Mouse (Mus musculus): Measurements from ENCODE around the gene Ctbp2. TPM values are rescaled to one million over a fixed set of nuclear protein-coding genes. Genes with fewer than 3 reads are reported as not detected.
A peak's percentile ranks its signal among the peaks of the same experiment; 100 is the strongest.

The Ctbp2 gene
- polyA plus RNA-seq, 1 experiment from 2014 or later: 75.4 TPM

- no peaks in the 10 kb centered on the region for H3K27me3 ChIP-seq (ENCODE audit: control insufficient read depth, insufficient read depth, low read depth, low read length)
- H3K9ac ChIP-seq (ENCODE audit: low read length): no peak overlapping the region
- no peak for ATAC-seq (ENCODE audit: low read depth)
- 0 out of 2 replicates have a peak overlapping the region, but pooled peaks have one; percentile 14 for H3K27ac ChIP-seq (ENCODE audit: low read length)
- H3K9me3 ChIP-seq (ENCODE audit: control insufficient read depth, low read length): no peaks in the 10 kb centered on the region
- no peaks in the 10 kb centered on the region for H3K36me3 ChIP-seq (ENCODE audit: control insufficient read depth, insufficient read depth, low read length)
- no peak overlapping the region for H3K4me3 ChIP-seq (ENCODE audit: low read length)
- H3K4me1 ChIP-seq (replicated peaks; ENCODE audit: control insufficient read depth, insufficient read depth, low read length): peaks cover 59% of the 10 kb centered on the region
- 35% methylated on average over 4 of the region's 4 CpGs for WGBS
- H3K4me2 ChIP-seq (ENCODE audit: low read depth, low read length): no peak overlapping the region
Observed at GRCm38 (mm10) chr7:133044721-133045120, 79.4 kb downstream of the Ctbp2 start.

GRCm38 (mm10) chr7:133041784-133042183 is 82.4 kb downstream of the Ctbp2 start:
- Histone ChIP-seq H3K4me2 (ENCODE audit: low read depth, low read length) (peak overlapping the region; percentile 24), H3K4me1 (replicated peaks; ENCODE audit: control insufficient read depth, insufficient read depth, low read length) (peaks cover 63% of the 10 kb centered on the region), H3K36me3 (ENCODE audit: control insufficient read depth, insufficient read depth, low read length) (no peaks in the 10 kb centered on the region), H3K4me3 (ENCODE audit: low read length) (no peak overlapping the region), H3K9ac (ENCODE audit: low read length) (no peak overlapping the region), H3K27ac (ENCODE audit: low read length) (peak overlapping the region; percentile 92), H3K27me3 (ENCODE audit: control insufficient read depth, insufficient read depth, low read depth, low read length) (no peaks in the 10 kb centered on the region), H3K9me3 (ENCODE audit: control insufficient read depth, low read length) (no peaks in the 10 kb centered on the region)
- 55% methylated on average over 3 of the region's 3 CpGs for WGBS
- ATAC-seq (ENCODE audit: low read depth): peak; percentile 89

- no peaks in the 10 kb centered on the region for H3K36me3 ChIP-seq (ENCODE audit: control insufficient read depth, insufficient read depth, low read length)
- H3K4me3 ChIP-seq (ENCODE audit: low read length): no peak overlapping the region
- peaks cover 67% of the 10 kb centered on the region for H3K4me1 ChIP-seq (replicated peaks; ENCODE audit: control insufficient read depth, insufficient read depth, low read length)
- H3K4me2 ChIP-seq (ENCODE audit: low read depth, low read length): peak overlapping the region; percentile 24
- no peak overlapping the region for H3K9ac ChIP-seq (ENCODE audit: low read length)
- ATAC-seq (ENCODE audit: low read depth): peak; percentile 35; the same call in 1 of the 2 replicates
- WGBS: 43% methylated on average over 3 of the region's 3 CpGs
- H3K27ac ChIP-seq (ENCODE audit: low read length): peak overlapping the region; percentile 92
- no peaks in the 10 kb centered on the region for H3K9me3 ChIP-seq (ENCODE audit: control insufficient read depth, low read length)
- H3K27me3 ChIP-seq (ENCODE audit: control insufficient read depth, insufficient read depth, low read depth, low read length): no peaks in the 10 kb centered on the region
Observed at GRCm38 (mm10) chr7:133040688-133041345, 83.3 kb downstream of the Ctbp2 start.

GRCm38 (mm10) chr7:133039556-133040255 is 84.4 kb downstream of the Ctbp2 start:
- Histone ChIP-seq H3K4me2 (ENCODE audit: low read depth, low read length) (no peak overlapping the region), H3K4me1 (replicated peaks; ENCODE audit: control insufficient read depth, insufficient read depth, low read length) (peaks cover 58% of the 10 kb centered on the region)
- 78% methylated on average over 3 of the region's 3 CpGs for WGBS

GRCm38 (mm10) chr7:133037618-133038017 is 86.5 kb downstream of the Ctbp2 start:
- ATAC-seq (ENCODE audit: low read depth): no peak
- no peak overlapping the region for H3K9ac ChIP-seq (ENCODE audit: low read length)
- no peaks in the 10 kb centered on the region for H3K36me3 ChIP-seq (ENCODE audit: control insufficient read depth, insufficient read depth, low read length)
- 41% methylated on average over 4 of the region's 4 CpGs for WGBS
- no peaks in the 10 kb centered on the region for H3K9me3 ChIP-seq (ENCODE audit: control insufficient read depth, low read length)
- H3K4me1 ChIP-seq (replicated peaks; ENCODE audit: control insufficient read depth, insufficient read depth, low read length): peaks cover 66% of the 10 kb centered on the region
- H3K27ac ChIP-seq (ENCODE audit: low read length): peak overlapping the region; percentile 79
- H3K4me2 ChIP-seq (ENCODE audit: low read depth, low read length): peak overlapping the region; percentile 17; the same call in 1 of the 2 replicates
- H3K4me3 ChIP-seq (ENCODE audit: low read length): no peak overlapping the region
- no peaks in the 10 kb centered on the region for H3K27me3 ChIP-seq (ENCODE audit: control insufficient read depth, insufficient read depth, low read depth, low read length)

More at GRCm38 (mm10) chr7:133039556-133040255, 84.4 kb downstream of the Ctbp2 start:
- Histone ChIP-seq H3K9ac (ENCODE audit: low read length) (no peak overlapping the region), H3K36me3 (ENCODE audit: control insufficient read depth, insufficient read depth, low read length) (no peaks in the 10 kb centered on the region), H3K4me3 (ENCODE audit: low read length) (no peak overlapping the region), H3K27me3 (ENCODE audit: control insufficient read depth, insufficient read depth, low read depth, low read length) (no peaks in the 10 kb centered on the region), H3K27ac (ENCODE audit: low read length) (peak overlapping the region; percentile 92), H3K9me3 (ENCODE audit: control insufficient read depth, low read length) (no peaks in the 10 kb centered on the region)
- ATAC-seq (ENCODE audit: low read depth): no peak

GRCm38 (mm10) chr7:133037217-133037616 is 86.9 kb downstream of the Ctbp2 start:
- Histone ChIP-seq H3K9me3 (ENCODE audit: control insufficient read depth, low read length) (no peaks in the 10 kb centered on the region), H3K4me1 (replicated peaks; ENCODE audit: control insufficient read depth, insufficient read depth, low read length) (peaks cover 62% of the 10 kb centered on the region), H3K9ac (ENCODE audit: low read length) (no peak overlapping the region), H3K36me3 (ENCODE audit: control insufficient read depth, insufficient read depth, low read length) (no peaks in the 10 kb centered on the region), H3K27me3 (ENCODE audit: control insufficient read depth, insufficient read depth, low read depth, low read length) (no peaks in the 10 kb centered on the region), H3K4me2 (ENCODE audit: low read depth, low read length) (peak overlapping the region; percentile 17; the same call in 1 of the 2 replicates), H3K4me3 (ENCODE audit: low read length) (no peak overlapping the region), H3K27ac (ENCODE audit: low read length) (peak overlapping the region; percentile 79)
- ATAC-seq (ENCODE audit: low read depth): 0 out of 2 replicates have a peak, but pooled peaks have one; percentile 41
- 54% methylated on average over 5 of the region's 5 CpGs for WGBS

GRCm38 (mm10) chr7:133035901-133036300 is 88.3 kb downstream of the Ctbp2 start:
- no peak overlapping the region for H3K4me2 ChIP-seq (ENCODE audit: low read depth, low read length)
- no peak overlapping the region for H3K9ac ChIP-seq (ENCODE audit: low read length)
- H3K36me3 ChIP-seq (ENCODE audit: control insufficient read depth, insufficient read depth, low read length): no peaks in the 10 kb centered on the region
- H3K4me3 ChIP-seq (ENCODE audit: low read length): no peak overlapping the region
- H3K4me1 ChIP-seq (replicated peaks; ENCODE audit: control insufficient read depth, insufficient read depth, low read length): peaks cover 52% of the 10 kb centered on the region
- no peak overlapping the region for H3K27ac ChIP-seq (ENCODE audit: low read length)
- H3K27me3 ChIP-seq (ENCODE audit: control insufficient read depth, insufficient read depth, low read depth, low read length): no peaks in the 10 kb centered on the region
- ATAC-seq (ENCODE audit: low read depth): no peak
- no peaks in the 10 kb centered on the region for H3K9me3 ChIP-seq (ENCODE audit: control insufficient read depth, low read length)

- WGBS: 32% methylated on average over 6 of the region's 9 CpGs
- H3K4me1 ChIP-seq (replicated peaks; ENCODE audit: control insufficient read depth, insufficient read depth, low read length): peaks cover 34% of the 10 kb centered on the region
- H3K9me3 ChIP-seq (ENCODE audit: control insufficient read depth, low read length): no peaks in the 10 kb centered on the region
- no peaks in the 10 kb centered on the region for H3K36me3 ChIP-seq (ENCODE audit: control insufficient read depth, insufficient read depth, low read length)
- no peak overlapping the region for H3K9ac ChIP-seq (ENCODE audit: low read length)
- no peaks in the 10 kb centered on the region for H3K27me3 ChIP-seq (ENCODE audit: control insufficient read depth, insufficient read depth, low read depth, low read length)
- no peak overlapping the region for H3K4me3 ChIP-seq (ENCODE audit: low read length)
- peak; percentile 46 for ATAC-seq (ENCODE audit: low read depth)
- H3K4me2 ChIP-seq (ENCODE audit: low read depth, low read length): no peak overlapping the region
- no peak overlapping the region for H3K27ac ChIP-seq (ENCODE audit: low read length)
Observed at GRCm38 (mm10) chr7:133032589-133033203, 91.5 kb downstream of the Ctbp2 start.

GRCm38 (mm10) chr7:133029496-133030047 is 94.6 kb downstream of the Ctbp2 start:
- ATAC-seq (ENCODE audit: low read depth): no peak
- Histone ChIP-seq H3K9me3 (ENCODE audit: control insufficient read depth, low read length) (no peaks in the 10 kb centered on the region), H3K27me3 (ENCODE audit: control insufficient read depth, insufficient read depth, low read depth, low read length) (no peaks in the 10 kb centered on the region), H3K4me2 (ENCODE audit: low read depth, low read length) (no peak overlapping the region), H3K4me3 (ENCODE audit: low read length) (no peak overlapping the region), H3K4me1 (replicated peaks; ENCODE audit: control insufficient read depth, insufficient read depth, low read length) (peaks cover 27% of the 10 kb centered on the region), H3K27ac (ENCODE audit: low read length) (no peak overlapping the region), H3K9ac (ENCODE audit: low read length) (no peak overlapping the region), H3K36me3 (ENCODE audit: control insufficient read depth, insufficient read depth, low read length) (no peaks in the 10 kb centered on the region)
- 56% methylated on average over 8 of the region's 8 CpGs for WGBS

Data from lung, embryonic 16.5 days (tissue).